Mouse (Mus musculus): Measurements from ENCODE around the gene Rem2.

The Rem2 gene

GRCm38 (mm10) chr14:54475941-54476844, at the start of gene Rem2:
Gene Rem2, plus strand, starts transcription at chr14:54476100.
- DNase-seq = peak; percentile 86

GRCm38 (mm10) chr14:54426689-54427398, 49.1 kb upstream of the Rem2 start, which contains the start of gene Mrpl52:
Gene Mrpl52, plus strand, starts transcription at chr14:54426909.
- peak; percentile 96 for DNase-seq

- DNase-seq = no peak
Observed at GRCm38 (mm10) chr14:54427696-54428095, 48.2 kb upstream of the Rem2 start.

- no peak for DNase-seq
Observed at GRCm38 (mm10) chr14:54428421-54428820, 47.5 kb upstream of the Rem2 start.

- DNase-seq = peak; percentile 40 to 51
Observed at GRCm38 (mm10) chr14:54429332-54430093, 46.4 kb upstream of the Rem2 start.

- peak in 1 of 2 experiments; percentile 31 for DNase-seq
Observed at GRCm38 (mm10) chr14:54430406-54431145, 45.3 kb upstream of the Rem2 start.

- DNase-seq = peak; percentile 66 to 77
Observed at GRCm38 (mm10) chr14:54431334-54432077, 44.4 kb upstream of the Rem2 start, which contains the start of gene Mmp14. Gene Mmp14, plus strand, starts transcription at chr14:54431612.

- peak; percentile 60 to 61 for DNase-seq
Observed at GRCm38 (mm10) chr14:54432078-54432836, 43.6 kb upstream of the Rem2 start.

GRCm38 (mm10) chr14:54432837-54433830, 42.8 kb upstream of the Rem2 start:
- peak; percentile 63 to 73 for DNase-seq

- DNase-seq = no peak
Observed at GRCm38 (mm10) chr14:54433941-54434531, 41.9 kb upstream of the Rem2 start.

- DNase-seq = no peak
Observed at GRCm38 (mm10) chr14:54435194-54435918, 40.5 kb upstream of the Rem2 start.

- no peak for DNase-seq
Observed at GRCm38 (mm10) chr14:54439155-54439554, 36.7 kb upstream of the Rem2 start.

- no peak for DNase-seq
Observed at GRCm38 (mm10) chr14:54439610-54440009, 36.3 kb upstream of the Rem2 start.

- no peak for DNase-seq
Observed at GRCm38 (mm10) chr14:54440538-54440937, 35.4 kb upstream of the Rem2 start.

GRCm38 (mm10) chr14:54441365-54441764, 34.5 kb upstream of the Rem2 start:
- no peak for DNase-seq

- DNase-seq = no peak
Observed at GRCm38 (mm10) chr14:54442548-54442947, 33.4 kb upstream of the Rem2 start.

- DNase-seq = peak; percentile 37 to 54
Observed at GRCm38 (mm10) chr14:54443196-54443595, 32.7 kb upstream of the Rem2 start.

Data from cerebellum, postnatal 10 days (tissue).